Mouse (Mus musculus) thymus, adult 18-20 months (tissue): ENCODE data around the gene Cnot6.
A peak's percentile ranks its signal among the peaks of the same experiment; 100 is the strongest.

Experiments used
- DNase-seq, 2 experiments: peaks; one replicate each; pipeline ENCODE4 v3.0.0; 2022; ENCODE audit warnings: mixed read lengths in 2 of 2

The Cnot6 gene

GRCm38 (mm10) chr11:49653079-49653408 is 59.5 kb downstream of the Cnot6 start:
- DNase-seq = no peak

- DNase-seq = peak; percentile 55 to 57
Observed at GRCm38 (mm10) chr11:49652401-49653078, 60.0 kb downstream of the Cnot6 start.

- no peak for DNase-seq
Observed at GRCm38 (mm10) chr11:49651762-49652322, 60.7 kb downstream of the Cnot6 start.

- DNase-seq = no peak
Observed at GRCm38 (mm10) chr11:49650994-49651761, 61.3 kb downstream of the Cnot6 start.

- no peak for DNase-seq
Observed at GRCm38 (mm10) chr11:49650113-49650993, 62.2 kb downstream of the Cnot6 start.

- DNase-seq = no peak
Observed at GRCm38 (mm10) chr11:49645677-49646076, 66.8 kb downstream of the Cnot6 start.

GRCm38 (mm10) chr11:49636449-49636848 is 76.1 kb downstream of the Cnot6 start:
- DNase-seq = no peak

- no peak for DNase-seq
Observed at GRCm38 (mm10) chr11:49635671-49636070, 76.9 kb downstream of the Cnot6 start.

- no peak for DNase-seq
Observed at GRCm38 (mm10) chr11:49634101-49634500, 78.4 kb downstream of the Cnot6 start.

- DNase-seq = no peak
Observed at GRCm38 (mm10) chr11:49632256-49632655, 80.3 kb downstream of the Cnot6 start.

GRCm38 (mm10) chr11:49631154-49631553 is 81.4 kb downstream of the Cnot6 start:
- no peak for DNase-seq

GRCm38 (mm10) chr11:49626748-49627147 is 85.8 kb downstream of the Cnot6 start:
- DNase-seq = no peak

GRCm38 (mm10) chr11:49625863-49626262 is 86.7 kb downstream of the Cnot6 start:
- DNase-seq = no peak

GRCm38 (mm10) chr11:49624156-49624555 is 88.4 kb downstream of the Cnot6 start:
- no peak for DNase-seq

- no peak for DNase-seq
Observed at GRCm38 (mm10) chr11:49621953-49622352, 90.6 kb downstream of the Cnot6 start.
